Mouse (Mus musculus): ENCODE measurements around the gene Ms4a7. TPM values are rescaled to one million over a fixed set of nuclear protein-coding genes. Genes with fewer than 3 reads are reported as not detected.

Ms4a7 gene
- total RNA-seq, 2 experiments from 2014 or later = not detected

DNA sequence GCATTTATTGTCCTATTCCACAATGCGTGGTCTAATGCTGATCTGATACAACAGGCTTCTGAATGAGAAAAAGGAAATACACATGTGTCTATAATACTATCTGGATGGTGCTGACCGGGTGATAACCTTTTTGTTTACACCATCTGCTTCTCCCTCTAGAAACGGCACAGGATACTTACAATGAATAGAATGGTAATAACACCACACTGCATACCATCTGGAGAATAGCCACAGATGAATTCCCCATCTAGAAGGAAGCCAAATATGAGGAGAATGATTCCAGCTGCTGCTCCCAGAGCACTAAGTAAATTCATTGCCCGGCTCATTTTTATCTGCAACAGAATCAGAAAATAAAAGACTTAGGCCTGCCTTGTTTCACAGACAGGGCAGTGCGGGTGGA, 59.5 kb downstream of the Ms4a7 start:
- no peak for ATAC-seq (replicated peaks; ENCODE audit: poor library complexity, severe bottlenecking)

Other genes with a start within 250 kb of the Ms4a7 start
- gene 1700017D01Rik, start 205.3 kb downstream of the Ms4a7 start, total RNA-seq (2014; fragmentation: Nextera tagmentation) = not detected in 2 replicates
- gene 1700017D01Rik, start 205.3 kb downstream of the Ms4a7 start, total RNA-seq (2017) = not detected in 2 replicates
- not detected in 2 replicates for gene 1700025F22Rik, start 170.8 kb downstream of the Ms4a7 start, total RNA-seq (2014; fragmentation: Nextera tagmentation)
- gene 1700025F22Rik, start 170.8 kb downstream of the Ms4a7 start, total RNA-seq (2017) = not detected in 2 replicates
- gene Ms4a13, start 139.4 kb downstream of the Ms4a7 start, total RNA-seq (2014; fragmentation: Nextera tagmentation) = not detected in 2 replicates
- not detected in 2 replicates for gene Ms4a13, start 139.4 kb downstream of the Ms4a7 start, total RNA-seq (2017)
- not detected in 2 replicates for gene Ms4a12, start 103.7 kb downstream of the Ms4a7 start, total RNA-seq (2014; fragmentation: Nextera tagmentation)
- not detected in 2 replicates for gene Ms4a12, start 103.7 kb downstream of the Ms4a7 start, total RNA-seq (2017)
- gene Ms4a1, start 69.9 kb downstream of the Ms4a7 start, total RNA-seq (2014; fragmentation: Nextera tagmentation) = not detected in 2 replicates
- gene Ms4a1, start 69.9 kb downstream of the Ms4a7 start, total RNA-seq (2017) = not detected in 2 replicates
- not detected in 2 replicates for gene Ms4a5, start 52.3 kb downstream of the Ms4a7 start, total RNA-seq (2014; fragmentation: Nextera tagmentation)
- not detected in 2 replicates for gene Ms4a5, start 52.3 kb downstream of the Ms4a7 start, total RNA-seq (2017)
- not detected in 2 replicates for gene Ms4a14, start 21.7 kb downstream of the Ms4a7 start, total RNA-seq (2014; fragmentation: Nextera tagmentation)
- not detected in 2 replicates for gene Ms4a14, start 21.7 kb downstream of the Ms4a7 start, total RNA-seq (2017)
- not detected in 2 replicates for gene Ms4a4a, start 39.4 kb upstream of the Ms4a7 start, total RNA-seq (2014; fragmentation: Nextera tagmentation)
- gene Ms4a4a, start 39.4 kb upstream of the Ms4a7 start, total RNA-seq (2017) = not detected in 2 replicates
- 11.5 and 20.2 TPM in 2 replicates for gene Ms4a4c, start 68.6 kb upstream of the Ms4a7 start, total RNA-seq (2014; fragmentation: Nextera tagmentation)
- 13.5 and 19.6 TPM in 2 replicates for gene Ms4a4c, start 68.6 kb upstream of the Ms4a7 start, total RNA-seq (2017)
- 2.2 and 2.3 TPM in 2 replicates for gene Ms4a4b, start 107.4 kb upstream of the Ms4a7 start, total RNA-seq (2014; fragmentation: Nextera tagmentation)
- 0.10 and 2.6 TPM in 2 replicates for gene Ms4a4b, start 107.4 kb upstream of the Ms4a7 start, total RNA-seq (2017)
- gene Ms4a6c, start 133.2 kb upstream of the Ms4a7 start, total RNA-seq (2014; fragmentation: Nextera tagmentation) = 271 and 272 TPM in 2 replicates
- 201 and 211 TPM in 2 replicates for gene Ms4a6c, start 133.2 kb upstream of the Ms4a7 start, total RNA-seq (2017)
- 4.9 and 9.0 TPM in 2 replicates for gene Gm8369, start 149.8 kb upstream of the Ms4a7 start, total RNA-seq (2014; fragmentation: Nextera tagmentation)
- gene Gm8369, start 149.8 kb upstream of the Ms4a7 start, total RNA-seq (2017) = 1.4 and 2.0 TPM in 2 replicates
- 39.1 and 44.2 TPM in 2 replicates for gene Ms4a6b, start 180.4 kb upstream of the Ms4a7 start, total RNA-seq (2014; fragmentation: Nextera tagmentation)
- 28.3 and 30.5 TPM in 2 replicates for gene Ms4a6b, start 180.4 kb upstream of the Ms4a7 start, total RNA-seq (2017)
- gene Ms4a4d, start 200.7 kb upstream of the Ms4a7 start, total RNA-seq (2014; fragmentation: Nextera tagmentation) = not detected in 2 replicates
- gene Ms4a4d, start 200.7 kb upstream of the Ms4a7 start, total RNA-seq (2017) = not detected in 2 replicates